Mouse (Mus musculus): ENCODE measurements around the gene Mphosph10. TPM values are rescaled to one million over a fixed set of nuclear protein-coding genes. Genes with fewer than 3 reads are reported as not detected.

Gene Mphosph10
- polyA plus RNA-seq, 1 experiment, result 28.8 TPM

GRCm38 (mm10) chr7:64359943-64360585 lies 32.0 kb downstream of the Mphosph10 start:
- H3K4me3 ChIP-seq (replicated peaks; ENCODE audit: control insufficient read depth, low read depth, low read length), result no peak overlapping the region
- TF ChIP-seq POLR2A (IDR thresholded peaks at IDR 0.05; ENCODE audit: borderline replicate concordance, control insufficient read depth, low read depth, low read length), result no peak
- no peak for TF ChIP-seq CTCF (IDR thresholded peaks at IDR 0.05; ENCODE audit: control insufficient read depth, insufficient read depth, low read length)
- 85% methylated on average over 20 of the region's 20 CpGs for WGBS

GRCm38 (mm10) chr7:64358666-64359065 lies 33.4 kb downstream of the Mphosph10 start:
- 93% methylated on average over 6 of the region's 6 CpGs for WGBS
- TF ChIP-seq POLR2A (IDR thresholded peaks at IDR 0.05; ENCODE audit: borderline replicate concordance, control insufficient read depth, low read depth, low read length), result no peak
- no peak for TF ChIP-seq CTCF (IDR thresholded peaks at IDR 0.05; ENCODE audit: control insufficient read depth, insufficient read depth, low read length)
- Histone ChIP-seq H3K4me1 (ENCODE audit: control insufficient read depth, insufficient read depth, low read length) (no peaks in the 10 kb centered on the region), H3K4me3 (replicated peaks; ENCODE audit: control insufficient read depth, low read depth, low read length) (no peak overlapping the region), H3K27ac (ENCODE audit: control insufficient read depth, insufficient read depth, low read depth, low read length, poor library complexity) (no peak overlapping the region)

More at GRCm38 (mm10) chr7:64359943-64360585, 32.0 kb downstream of the Mphosph10 start:
- Histone ChIP-seq H3K27ac (ENCODE audit: control insufficient read depth, insufficient read depth, low read depth, low read length, poor library complexity) (no peak overlapping the region), H3K4me1 (ENCODE audit: control insufficient read depth, insufficient read depth, low read length) (no peaks in the 10 kb centered on the region)

GRCm38 (mm10) chr7:64357405-64357804 lies 34.7 kb downstream of the Mphosph10 start:
- H3K4me1 ChIP-seq (ENCODE audit: control insufficient read depth, insufficient read depth, low read length), result no peaks in the 10 kb centered on the region
- H3K27ac ChIP-seq (ENCODE audit: control insufficient read depth, insufficient read depth, low read depth, low read length, poor library complexity), result no peak overlapping the region; the same call in 1 of the 2 replicates
- 89% methylated on average over 9 of the region's 9 CpGs for WGBS
- TF ChIP-seq POLR2A (IDR thresholded peaks at IDR 0.05; ENCODE audit: borderline replicate concordance, control insufficient read depth, low read depth, low read length) (no peak), CTCF (IDR thresholded peaks at IDR 0.05; ENCODE audit: control insufficient read depth, insufficient read depth, low read length) (no peak)
- no peak overlapping the region for H3K4me3 ChIP-seq (replicated peaks; ENCODE audit: control insufficient read depth, low read depth, low read length)

- TF ChIP-seq POLR2A (IDR thresholded peaks at IDR 0.05; ENCODE audit: borderline replicate concordance, control insufficient read depth, low read depth, low read length) (no peak), CTCF (IDR thresholded peaks at IDR 0.05; ENCODE audit: control insufficient read depth, insufficient read depth, low read length) (no peak)
- Histone ChIP-seq H3K4me3 (replicated peaks; ENCODE audit: control insufficient read depth, low read depth, low read length) (no peak overlapping the region), H3K4me1 (ENCODE audit: control insufficient read depth, insufficient read depth, low read length) (no peaks in the 10 kb centered on the region), H3K27ac (ENCODE audit: control insufficient read depth, insufficient read depth, low read depth, low read length, poor library complexity) (no peak overlapping the region)
- 82% methylated on average over 5 of the region's 5 CpGs for WGBS
These were observed 35.4 kb downstream of the Mphosph10 start for GRCm38 (mm10) chr7:64356661-64357060.

GRCm38 (mm10) chr7:64354206-64354605 lies 37.9 kb downstream of the Mphosph10 start:
- Histone ChIP-seq H3K4me3 (replicated peaks; ENCODE audit: control insufficient read depth, low read depth, low read length) (no peak overlapping the region), H3K4me1 (ENCODE audit: control insufficient read depth, insufficient read depth, low read length) (no peaks in the 10 kb centered on the region), H3K27ac (ENCODE audit: control insufficient read depth, insufficient read depth, low read depth, low read length, poor library complexity) (no peak overlapping the region)
- TF ChIP-seq CTCF (IDR thresholded peaks at IDR 0.05; ENCODE audit: control insufficient read depth, insufficient read depth, low read length) (no peak), POLR2A (IDR thresholded peaks at IDR 0.05; ENCODE audit: borderline replicate concordance, control insufficient read depth, low read depth, low read length) (no peak)
- 87% methylated on average over 14 of the region's 14 CpGs for WGBS

GRCm38 (mm10) chr7:64351087-64351486 lies 41.0 kb downstream of the Mphosph10 start:
- no peak overlapping the region for H3K4me3 ChIP-seq (replicated peaks; ENCODE audit: control insufficient read depth, low read depth, low read length)
- H3K27ac ChIP-seq (ENCODE audit: control insufficient read depth, insufficient read depth, low read depth, low read length, poor library complexity), result no peak overlapping the region
- no peaks in the 10 kb centered on the region for H3K4me1 ChIP-seq (ENCODE audit: control insufficient read depth, insufficient read depth, low read length)
- TF ChIP-seq CTCF (IDR thresholded peaks at IDR 0.05; ENCODE audit: control insufficient read depth, insufficient read depth, low read length) (no peak), POLR2A (IDR thresholded peaks at IDR 0.05; ENCODE audit: borderline replicate concordance, control insufficient read depth, low read depth, low read length) (no peak)
- 77% methylated on average over 4 of the region's 4 CpGs for WGBS

GRCm38 (mm10) chr7:64349147-64349861 lies 42.8 kb downstream of the Mphosph10 start:
- Histone ChIP-seq H3K27ac (ENCODE audit: control insufficient read depth, insufficient read depth, low read depth, low read length, poor library complexity) (no peak overlapping the region), H3K4me3 (replicated peaks; ENCODE audit: control insufficient read depth, low read depth, low read length) (no peak overlapping the region), H3K4me1 (ENCODE audit: control insufficient read depth, insufficient read depth, low read length) (no peaks in the 10 kb centered on the region)
- TF ChIP-seq POLR2A (IDR thresholded peaks at IDR 0.05; ENCODE audit: borderline replicate concordance, control insufficient read depth, low read depth, low read length) (no peak), CTCF (IDR thresholded peaks at IDR 0.05; ENCODE audit: control insufficient read depth, insufficient read depth, low read length) (no peak)
- 84% methylated on average over 15 of the region's 15 CpGs for WGBS

- no peaks in the 10 kb centered on the region for H3K4me1 ChIP-seq (ENCODE audit: control insufficient read depth, insufficient read depth, low read length)
- WGBS, result 77% methylated on average over 1 of the region's 1 CpGs
- H3K4me3 ChIP-seq (replicated peaks; ENCODE audit: control insufficient read depth, low read depth, low read length), result no peak overlapping the region
- no peak overlapping the region for H3K27ac ChIP-seq (ENCODE audit: control insufficient read depth, insufficient read depth, low read depth, low read length, poor library complexity)
- no peak for TF ChIP-seq POLR2A (IDR thresholded peaks at IDR 0.05; ENCODE audit: borderline replicate concordance, control insufficient read depth, low read depth, low read length)
- no peak for TF ChIP-seq CTCF (IDR thresholded peaks at IDR 0.05; ENCODE audit: control insufficient read depth, insufficient read depth, low read length)
These were observed 44.3 kb downstream of the Mphosph10 start for GRCm38 (mm10) chr7:64347813-64348212.

Measured in bone marrow, adult 2 months (tissue).